21 mouse cellular contexts compared by ENCODE assay signal in the genomic region with DNA sequence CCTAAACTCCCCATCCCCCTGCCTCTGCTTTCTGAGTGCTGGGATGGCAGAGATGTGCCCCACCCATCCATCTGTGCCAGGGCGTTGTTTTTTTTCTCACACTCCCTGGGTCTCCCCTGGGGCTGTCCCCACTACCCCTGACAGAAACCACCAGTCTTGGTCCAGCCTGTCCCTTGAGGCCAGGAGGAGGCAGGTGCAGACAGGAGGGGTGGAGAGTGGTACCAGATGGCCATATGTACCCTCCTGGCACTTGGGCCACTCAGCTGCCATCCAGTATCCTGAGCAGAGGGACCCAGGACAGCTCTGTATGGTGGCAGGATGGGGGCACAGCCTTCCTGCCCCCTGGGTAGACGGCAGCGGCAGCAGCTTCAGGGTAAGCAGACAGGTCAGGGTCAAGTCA. TPM values are rescaled to one million over a fixed set of nuclear protein-coding genes. Genes with fewer than 3 reads are reported as not detected.
DNase-seq lines count a peak whose midpoint lies in the region; ATAC-seq and TF ChIP-seq lines count a peak whose summit lies in the region.
"Had no signal": no experiment of that assay in that cellular context is flagged by ENCODE, and none has a peak within 500 bp of the region (broad histone marks: within the 10 kb centered on the region; RNA-seq: fewer than 3 reads in every experiment).

A gene (plus strand): TSS at position 198 of the 400 bp plus-strand sequence.

- WGBS in liver, postnatal 0 days (ENCODE audit: insufficient replicate concordance) = 73% methylated on average over 3 of the region's 3 CpGs

- H3K4me3 ChIP-seq in liver, postnatal 0 days (ENCODE audit: low read depth, low read length) = peak within 1 kb of the TSS; percentile 15; the same call in 1 of the 2 replicates
- H3K4me3 ChIP-seq in C2C12 (ENCODE audit: insufficient read depth, poor library complexity, severe bottlenecking) = no peak within 1 kb of the TSS
- H3K4me3 ChIP-seq: limb, embryonic 12.5 days; liver, embryonic 15.5 days had no signal

- TF ChIP-seq CTCF in liver, postnatal 0 days (IDR thresholded peaks at IDR 0.05; ENCODE audit: low read depth) = no peak
- no peak for TF ChIP-seq CTCF in C2C12 (IDR thresholded peaks at IDR 0.05; ENCODE audit: control insufficient read depth, insufficient read depth, insufficient read length)

- H3K4me1 ChIP-seq in liver, postnatal 0 days (ENCODE audit: insufficient read depth) = peaks cover 33% of the 10 kb centered on the region

- H3K9me3 ChIP-seq in liver, postnatal 0 days (ENCODE audit: low read length) = no peaks in the 10 kb centered on the region
- H3K9me3 ChIP-seq: embryonic facial prominence, embryonic 12.5 days; heart, embryonic 10.5 days; limb, embryonic 12.5 days; liver, embryonic 15.5 days had no signal

- peaks cover 16% of the 10 kb centered on the region for H3K79me2 ChIP-seq in C2C12 (ENCODE audit: control insufficient read depth, insufficient read depth)

- H3ac ChIP-seq in C2C12 (ENCODE audit: control insufficient read depth, insufficient read length, low read depth) = peak within 1 kb of the TSS; percentile 28

- ATAC-seq in liver, postnatal 0 days = peak; percentile 22; the same call in 1 of the 2 replicates
- ATAC-seq: activated CD4-positive, CD25-positive, alpha-beta regulatory T cell, adult 4 months; hindbrain, postnatal 0 days had no signal

- TF ChIP-seq EP300 in liver, postnatal 0 days (IDR thresholded peaks at IDR 0.05; ENCODE audit: low read depth) = peak; percentile 26; the same call in 1 of the 2 replicates

- peak within 1 kb of the TSS; percentile 53 for H3K27ac ChIP-seq in liver, postnatal 0 days (ENCODE audit: low read depth)
- H3K27ac ChIP-seq: embryonic facial prominence, embryonic 12.5 days; heart, embryonic 10.5 days; hindbrain, postnatal 0 days; limb, embryonic 12.5 days; liver, embryonic 15.5 days had no signal

- 0 out of 2 replicates have a peak within 1 kb of the TSS, but pooled peaks have one; percentile 10 for H3K4me2 ChIP-seq in liver, postnatal 0 days (ENCODE audit: low read depth, low read length)

- peak; percentile 56 for DNase-seq in liver, postnatal 0 days
- no peak for DNase-seq in liver
- DNase-seq in MN1 (ENCODE audit: low spot score) = peak; percentile 61
- DNase-seq in spleen, postnatal 10 days (ENCODE audit: low spot score in 2 of 2) = peak; percentile 29 to 58
- DNase-seq in cerebellum, adult 11 months = no peak
- DNase-seq in lung, postnatal 36 days = no peak
- DNase-seq: adrenal gland, postnatal 14 days; cerebellum, adult 2 months; gastrocnemius, postnatal 25 days; heart, postnatal 36 days; kidney, adult 11 months; kidney, postnatal 14 days; lung, postnatal 14 days; retina, postnatal 1 day had no signal

- peaks cover 11% of the 10 kb centered on the region for H3K27me3 ChIP-seq in liver, postnatal 0 days (ENCODE audit: insufficient read depth, low read length)
- no peaks in the 10 kb centered on the region for H3K27me3 ChIP-seq in C2C12 (ENCODE audit: control insufficient read depth, insufficient read depth, insufficient read length)

- no peak within 1 kb of the TSS for H3K9ac ChIP-seq in liver, postnatal 0 days (replicated peaks)
- H3K9ac ChIP-seq: liver, embryonic 15.5 days had no signal

- peaks cover 10% of the 10 kb centered on the region for H3K79me3 ChIP-seq in C2C12 (ENCODE audit: low read depth)

- H3K36me3 ChIP-seq in liver, postnatal 0 days (replicated peaks; ENCODE audit: insufficient read depth, low read length) = peaks cover 11% of the 10 kb centered on the region; the same call in 1 of the 2 replicates
- peaks cover 3% of the 10 kb centered on the region for H3K36me3 ChIP-seq in C2C12 (ENCODE audit: control insufficient read depth, insufficient read depth)
- H3K36me3 ChIP-seq: liver, embryonic 15.5 days had no signal

TF ChIP-seq in C2C12, 6 proteins besides CTCF, POLR2A, EP300 and RAD21:
- TF ChIP-seq CEBPB (IDR thresholded peaks at IDR 0.05; ENCODE audit: low read depth) (no peak), MYOG (IDR thresholded peaks at IDR 0.05; ENCODE audit: control insufficient read depth, extremely low read depth, insufficient read length) (no peak), USF1 (IDR thresholded peaks at IDR 0.05; ENCODE audit: low read depth) (no peak), MAX (IDR thresholded peaks at IDR 0.05) (no peak), MYOD1 (IDR thresholded peaks at IDR 0.05; ENCODE audit: control insufficient read depth, insufficient read length, low read depth) (no peak), FOSL1 (IDR thresholded peaks at IDR 0.05; ENCODE audit: insufficient read depth, low read length, poor library complexity, severe bottlenecking) (no peak)

RNA-seq across cellular contexts. Expression of the gene that starts here (rescaled TPM):
- polyA plus RNA-seq in liver, postnatal 0 days (2015; fragmentation: Nextera tagmentation; extraction: Ambion mirVana) = 9.2 and 11.2 TPM in 2 replicates
- polyA plus RNA-seq in C2C12 (2012; fragmentation: generic; extraction: Trizol) = 2.4 TPM

Comparison
In these comparisons a context has a peak if more than half of its experiments do, and no peak if none do; other contexts are left out.
1. DNase-seq: peak in liver, postnatal 0 days (single experiment), MN1 (single experiment) and spleen, postnatal 10 days (2 of 2); none in liver (single experiment), cerebellum, adult 11 months (single experiment) and lung, postnatal 36 days (single experiment).